Mouse (Mus musculus) liver, adult 2 months (tissue): Measurements from ENCODE around the gene Ptprn2. TPM values are rescaled to one million over a fixed set of nuclear protein-coding genes. Genes with fewer than 3 reads are reported as not detected.

Source experiments
- DNase-seq: peaks from one replicate; pipeline ENCODE4 v3.0.0-alpha.2; 2011; ENCODE audit warnings: low read depth, low spot score; ENCODE audit errors: extremely low read depth
- H3K27ac ChIP-seq: fragments of 200-500 bp; replicated peaks from 2 replicates; pipeline ENCODE4 v1.5.1; 2012; ENCODE audit warnings: low read depth, mild to moderate bottlenecking, control low read depth, inconsistent platforms, low read length; ENCODE audit not compliant: insufficient read depth
- H3K27me3 ChIP-seq: fragments of 200-500 bp; 2 replicates; pipeline ENCODE4 v1.6.1; 2012; ENCODE audit warnings: mild to moderate bottlenecking, moderate library complexity, low read length, inconsistent platforms; ENCODE audit not compliant: control insufficient read depth, insufficient read depth
- H3K36me3 ChIP-seq: fragments of 200-500 bp; 2 replicates; pipeline ENCODE4 v1.6.1; 2012; ENCODE audit warnings: low read length, inconsistent platforms; ENCODE audit not compliant: control insufficient read depth, insufficient read depth
- H3K4me1 ChIP-seq: fragments of 200-500 bp; 2 replicates; pipeline ENCODE4 v1.6.1; 2011; ENCODE audit warnings: low read length; ENCODE audit not compliant: control insufficient read depth, insufficient read depth
- H3K4me3 ChIP-seq: fragments of 200-500 bp; 2 replicates; pipeline ENCODE4 v1.5.1; 2011; ENCODE audit warnings: low read depth, mild to moderate bottlenecking, control low read depth, low read length, moderate library complexity; ENCODE audit not compliant: insufficient read depth
- H3K79me2 ChIP-seq: fragments of 200-500 bp; 2 replicates; pipeline ENCODE4 v1.6.1; 2012; ENCODE audit warnings: inconsistent platforms, mild to moderate bottlenecking, low read length, moderate library complexity; ENCODE audit not compliant: control insufficient read depth, insufficient read depth
- H3K9ac ChIP-seq: fragments of 200-500 bp; 2 replicates; pipeline ENCODE4 v1.6.1; 2012; ENCODE audit warnings: low read depth, mild to moderate bottlenecking, control low read depth, inconsistent platforms, low read length
- CTCF ChIP-seq: fragments of 200-500 bp; IDR thresholded peaks from 2 replicates; pipeline ENCODE4 v1.5.1; 2011; ENCODE audit warnings: low read depth, low read length, control low read depth
- POLR2A ChIP-seq: fragments of 200-500 bp; IDR thresholded peaks from 2 replicates; pipeline ENCODE4 v1.6.1; 2011; ENCODE audit warnings: low read length, control low read depth; ENCODE audit not compliant: insufficient read depth; ENCODE audit errors: extremely low read depth
- WGBS: fragments of 180-500 bp; shearing (Covaris S2); methylation state at CpG from one replicate; pipeline ENCODE4 v1.1.7; 2018; 5-methylcytosine and 5-hydroxymethylcytosine counted together
- polyA plus RNA-seq: library from polyadenylated mRNA; depleted of rRNA; stranded (reverse); fragments of >200 nt; gene quantifications from 2 replicates; pipeline ENCODE4 v1.2.3, GENCODE M21; 2012
- total RNA-seq: library from RNA; depleted of rRNA; stranded (reverse); fragments of >200 nt; gene quantifications from 2 replicates; pipeline ENCODE4 v1.2.3, GENCODE M21; 2014

The Ptprn2 gene
- total and polyA plus RNA-seq, 2 experiments = 0.06 TPM; not detected in 1

DNA sequence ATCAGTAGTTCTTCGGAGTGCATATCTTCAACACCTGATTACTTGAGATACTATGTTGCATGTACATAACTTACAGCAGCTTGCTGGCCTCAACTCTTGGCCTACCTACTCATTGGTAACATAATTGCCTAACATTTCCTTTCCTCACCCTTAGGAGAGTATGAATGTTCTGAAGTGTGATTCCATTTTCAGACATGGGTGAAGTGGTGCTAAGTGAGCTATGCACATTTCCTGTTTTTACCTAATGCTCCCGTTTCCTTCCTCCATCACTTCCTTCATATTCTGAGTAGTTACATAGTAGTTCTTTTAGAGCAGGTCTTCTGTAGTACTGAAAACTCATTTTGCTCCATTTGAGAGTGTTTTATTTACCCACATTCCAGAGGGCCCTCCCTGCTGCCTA lies 334.3 kb downstream of the Ptprn2 start:
- 78% methylated on average over 2 of the region's 2 CpGs for WGBS
- no peak overlapping the region for H3K9ac ChIP-seq
- H3K36me3 ChIP-seq = no peaks in the 10 kb centered on the region
- no peaks in the 10 kb centered on the region for H3K79me2 ChIP-seq
- H3K4me3 ChIP-seq = no peak overlapping the region
- no peak for DNase-seq
- no peak for TF ChIP-seq CTCF
- no peak for TF ChIP-seq POLR2A
- H3K4me1 ChIP-seq = no peaks in the 10 kb centered on the region
- H3K27ac ChIP-seq = no peak overlapping the region
- no peaks in the 10 kb centered on the region for H3K27me3 ChIP-seq

DNA sequence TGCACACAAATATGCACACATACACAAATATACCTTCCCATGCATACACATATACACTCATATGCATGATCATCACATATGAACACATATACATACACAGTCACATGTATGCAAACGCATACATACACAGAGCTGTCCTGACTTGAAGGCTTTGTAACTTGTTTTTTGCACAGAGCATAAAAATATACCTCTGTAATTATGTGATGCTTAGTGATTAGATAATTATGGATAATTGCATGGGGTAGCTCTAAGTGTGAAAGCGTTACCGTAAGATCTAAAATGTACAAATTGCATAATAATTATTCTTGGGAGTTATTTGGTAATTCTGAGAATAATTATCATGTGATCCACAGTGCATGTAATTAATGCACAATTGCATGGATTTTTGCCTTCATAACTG lies 337.8 kb downstream of the Ptprn2 start:
- DNase-seq = no peak
- no peaks in the 10 kb centered on the region for H3K27me3 ChIP-seq
- TF ChIP-seq CTCF (no peak), POLR2A (no peak)
- no peak overlapping the region for H3K9ac ChIP-seq
- no peaks in the 10 kb centered on the region for H3K36me3 ChIP-seq
- H3K4me1 ChIP-seq = no peaks in the 10 kb centered on the region
- H3K79me2 ChIP-seq = no peaks in the 10 kb centered on the region
- H3K27ac ChIP-seq = no peak overlapping the region
- 90% methylated on average over 3 of the region's 3 CpGs for WGBS
- no peak overlapping the region for H3K4me3 ChIP-seq

DNA sequence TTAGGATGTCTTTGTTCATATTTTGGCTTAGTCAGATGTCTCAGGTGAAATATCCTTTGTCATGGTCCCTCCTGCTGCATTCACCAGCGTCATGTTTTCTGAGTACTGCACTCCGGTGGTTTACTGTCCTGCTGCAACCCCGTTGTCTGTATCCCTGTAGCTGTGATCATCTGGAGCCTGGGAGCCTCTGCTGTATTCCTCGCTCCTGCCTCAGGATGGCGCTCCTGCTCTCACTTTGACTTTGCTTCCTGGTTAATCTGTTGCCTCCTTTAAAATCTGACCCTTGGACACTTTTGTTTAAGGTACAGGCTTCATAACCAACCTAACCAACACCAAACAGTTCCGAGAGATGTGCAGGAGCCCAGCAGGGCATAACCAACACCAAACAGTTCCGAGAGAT lies 342.2 kb downstream of the Ptprn2 start:
- 34% methylated on average over 7 of the region's 7 CpGs for WGBS

DNA sequence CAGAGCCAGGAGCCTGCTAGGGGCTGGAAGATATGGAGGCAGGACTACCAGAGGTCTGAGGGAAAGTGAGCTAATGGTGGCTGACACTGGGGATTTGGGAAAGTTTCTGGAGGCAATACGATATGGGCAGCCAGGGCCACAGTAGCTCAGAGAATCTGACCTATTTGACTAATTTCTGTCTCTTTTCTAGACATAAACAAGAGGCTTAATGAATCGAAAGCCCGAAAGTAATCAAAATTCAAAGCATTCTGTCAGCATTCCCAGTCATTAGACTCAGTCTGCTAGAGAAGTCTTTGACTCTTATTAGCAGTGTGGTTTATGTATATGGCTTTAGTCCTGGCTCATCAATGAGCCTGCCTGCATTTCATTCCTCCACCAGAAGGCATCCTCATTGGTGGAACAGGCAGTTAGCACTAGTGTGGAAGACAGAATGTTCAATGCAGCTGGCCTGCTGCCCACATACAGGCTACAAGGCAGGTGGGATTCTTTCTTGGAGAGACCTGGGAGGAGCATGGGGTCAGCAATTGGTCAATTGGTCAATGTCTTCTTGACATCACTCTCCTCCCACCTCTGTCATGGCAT lies 353.2 kb downstream of the Ptprn2 start:
- Histone ChIP-seq H3K27ac (no peak overlapping the region), H3K27me3 (no peaks in the 10 kb centered on the region), H3K79me2 (no peaks in the 10 kb centered on the region), H3K4me3 (no peak overlapping the region), H3K9ac (no peak overlapping the region), H3K36me3 (no peaks in the 10 kb centered on the region), H3K4me1 (no peaks in the 10 kb centered on the region)
- TF ChIP-seq CTCF = no peak
- no peak for TF ChIP-seq POLR2A
- no peak for DNase-seq
- 85% methylated on average over 3 of the region's 3 CpGs for WGBS

More for the DNA sequence above, 342.2 kb downstream of the Ptprn2 start:
- no peak for DNase-seq
- Histone ChIP-seq H3K4me3 (no peak overlapping the region), H3K27ac (no peak overlapping the region), H3K4me1 (no peaks in the 10 kb centered on the region), H3K36me3 (no peaks in the 10 kb centered on the region), H3K9ac (no peak overlapping the region), H3K27me3 (no peaks in the 10 kb centered on the region), H3K79me2 (no peaks in the 10 kb centered on the region)
- no peak for TF ChIP-seq POLR2A
- no peak for TF ChIP-seq CTCF

DNA sequence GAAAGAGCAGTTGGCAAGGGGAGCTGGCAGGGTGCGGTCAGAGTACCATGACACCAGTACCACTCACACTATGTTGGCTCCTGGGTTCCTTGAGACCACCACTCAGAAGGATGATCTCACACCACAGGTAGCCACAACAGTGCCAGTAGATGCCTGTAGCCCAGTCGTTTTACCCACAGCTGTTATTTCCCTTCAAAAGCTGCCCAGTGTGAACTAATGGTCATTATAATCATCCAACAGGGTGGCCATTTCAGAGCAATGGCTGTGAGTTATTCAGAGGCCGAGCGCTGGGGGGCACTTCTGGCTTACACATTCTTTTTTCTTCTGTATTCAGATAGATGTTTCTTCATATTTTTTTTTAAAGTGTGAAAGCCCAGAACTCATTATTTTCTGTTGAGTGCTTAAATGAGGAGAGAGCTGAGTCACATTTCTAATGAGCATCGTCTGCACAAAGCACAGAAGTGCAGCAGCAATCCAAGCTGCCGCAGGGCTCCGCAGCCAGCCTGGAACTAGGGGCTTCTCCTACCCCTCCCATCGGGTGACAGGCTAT lies 357.3 kb downstream of the Ptprn2 start:
- WGBS = 78% methylated on average over 8 of the region's 8 CpGs
- Histone ChIP-seq H3K4me1 (no peaks in the 10 kb centered on the region), H3K4me3 (no peak overlapping the region), H3K9ac (no peak overlapping the region), H3K27me3 (no peaks in the 10 kb centered on the region), H3K79me2 (no peaks in the 10 kb centered on the region), H3K36me3 (no peaks in the 10 kb centered on the region), H3K27ac (no peak overlapping the region)
- TF ChIP-seq CTCF = no peak
- TF ChIP-seq POLR2A = no peak
- DNase-seq = no peak

DNA sequence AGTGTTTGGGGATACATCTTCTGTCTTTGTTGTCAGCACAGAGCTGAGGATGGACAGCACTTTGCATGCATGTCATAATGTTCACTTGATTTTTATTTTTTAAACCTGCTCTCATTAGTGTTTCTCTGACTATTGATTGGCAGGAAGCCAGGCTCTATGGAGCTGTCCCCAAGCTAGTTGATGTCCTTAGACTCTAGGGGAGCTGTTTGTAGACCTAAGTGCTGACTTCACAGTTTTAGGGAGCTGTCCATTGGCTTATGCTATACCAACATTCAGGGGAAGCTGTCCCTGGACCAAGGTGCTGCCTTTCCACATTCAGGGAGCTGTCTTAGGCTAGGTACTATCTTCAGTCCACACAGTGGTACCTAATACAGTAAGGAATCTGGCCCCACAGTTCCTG lies 360.7 kb downstream of the Ptprn2 start:
- TF ChIP-seq POLR2A (no peak), CTCF (no peak)
- H3K79me2 ChIP-seq = no peaks in the 10 kb centered on the region
- H3K4me3 ChIP-seq = no peak overlapping the region
- H3K4me1 ChIP-seq = no peaks in the 10 kb centered on the region
- no peak for DNase-seq
- no peaks in the 10 kb centered on the region for H3K27me3 ChIP-seq
- no peaks in the 10 kb centered on the region for H3K36me3 ChIP-seq
- no peak overlapping the region for H3K9ac ChIP-seq
- H3K27ac ChIP-seq = no peak overlapping the region
